Mouse (Mus musculus) bone marrow, adult 2 months (tissue): ENCODE results near the gene Lrrc57.

ENCODE experiments used
- CTCF ChIP-seq: fragments of 200-500 bp; IDR thresholded peaks from 2 replicates; pipeline ENCODE4 v1.5.1; 2011; ENCODE audit warnings: low read length, control low read depth; ENCODE audit not compliant: control insufficient read depth, insufficient read depth
- POLR2A ChIP-seq: fragments of 200-500 bp; IDR thresholded peaks from 2 replicates; pipeline ENCODE4 v1.6.1; 2011; ENCODE audit warnings: low read depth, mild to moderate bottlenecking, control low read depth, low read length, borderline replicate concordance; ENCODE audit not compliant: control insufficient read depth

- no peak for TF ChIP-seq CTCF
- no peak for TF ChIP-seq POLR2A
Measured at GRCm38 (mm10) chr2:120643836-120644235, 34.5 kb upstream of the Lrrc57 start.
